Comparison of ENCODE assay signal across 12 mouse cellular contexts in genomic region chr3:64842881-64843280, GRCm38 (mm10). TPM values are rescaled to one million over a fixed set of nuclear protein-coding genes. Genes with fewer than 3 reads are reported as not detected.
DNase-seq lines count a peak whose midpoint lies in the region; ATAC-seq lines count a peak whose summit lies in the region.
"Had no signal": no experiment of that assay in that cellular context is flagged by ENCODE, and none has a peak within 500 bp of the region (broad histone marks: within the 10 kb centered on the region; RNA-seq: fewer than 3 reads in every experiment).

No protein-coding gene starts in this region.

- intact Hi-C loops in heart, postnatal 36 days (cut with DNase I), result no loop called here

- DNase-seq in heart, adult 11 months, result peak; percentile 61
- DNase-seq in heart, postnatal 36 days, result no peak
- DNase-seq in 416B (ENCODE audit: low read depth), result peak; percentile 50
- DNase-seq in lung, postnatal 36 days, result no peak

- ATAC-seq in hematopoietic stem cell, adult 5-6 weeks (replicated peaks in 1 of 2; ENCODE audit: insufficient read depth in 1 of 2, low FRiP score in 2 of 2, low TSS enrichment in 1 of 2, low read depth in 1 of 2, poor library complexity in 2 of 2, severe bottlenecking in 2 of 2), result peak; percentile 29 to 53; a peak in 3 of 4 replicates
- ATAC-seq: forebrain, embryonic 16.5 days had no signal

RNA-seq across cellular contexts. Expression of gene Vmn2r7, which starts 1.7 kb away (rescaled TPM):
- not detected for total RNA-seq in heart, postnatal 36 days (2021)
- not detected in 2 replicates for total RNA-seq in hematopoietic stem cell, adult 5-6 weeks (2017)
- total RNA-seq: adrenal gland, adult 2 months; adrenal gland, postnatal 10 days; adrenal gland, postnatal 25 days; adrenal gland, postnatal 4 days; ES-E14; MEL had no signal

Comparison
In these comparisons a context has a peak if more than half of its experiments do, and no peak if none do; other contexts are left out.
1. DNase-seq: peak in heart, adult 11 months (single experiment) and 416B (single experiment); none in heart, postnatal 36 days (0 of 2) and lung, postnatal 36 days (single experiment).